Comparison of ENCODE assay signal across 20 mouse cellular contexts in the genomic region with DNA sequence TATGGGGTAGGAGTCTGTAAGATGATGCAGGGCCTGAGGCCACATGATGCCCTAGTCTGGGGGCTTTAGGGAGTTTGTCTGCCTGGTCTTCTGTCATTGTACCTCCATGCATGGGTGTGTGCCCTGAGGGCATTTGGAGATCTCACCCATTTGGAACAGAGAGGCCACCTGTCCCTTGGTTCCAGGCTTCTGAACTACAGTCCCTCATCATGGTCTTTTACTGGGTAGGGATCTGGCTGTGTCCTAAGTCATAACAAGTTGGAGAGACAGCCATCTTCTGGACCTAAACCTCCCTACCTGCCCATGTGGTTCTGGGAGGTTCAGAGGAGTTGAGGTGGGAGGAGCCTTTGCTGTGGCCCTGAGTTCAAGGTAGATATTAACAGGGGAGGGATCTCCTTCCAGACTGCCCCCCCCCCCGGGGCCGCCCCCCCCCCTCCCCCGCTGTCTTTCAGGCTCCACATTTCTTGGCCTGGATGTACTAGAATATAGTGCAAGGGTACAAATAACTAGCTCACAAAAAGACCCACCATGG. TPM values are rescaled to one million over a fixed set of nuclear protein-coding genes. Genes with fewer than 3 reads are reported as not detected.
A peak's percentile ranks its signal among the peaks of the same experiment; 100 is the strongest.
DNase-seq lines count a peak whose midpoint lies in the region; ATAC-seq and TF ChIP-seq lines count a peak whose summit lies in the region.
"Had no signal": no experiment of that assay in that cellular context is flagged by ENCODE, and none has a peak within 500 bp of the region (broad histone marks: within the 10 kb centered on the region; RNA-seq: fewer than 3 reads in every experiment).

No protein-coding gene starts in this region.

- peaks cover 15% of the 10 kb centered on the region; the same call in 1 of the 2 replicates for H3K27me3 ChIP-seq in kidney, postnatal 0 days (ENCODE audit: insufficient read depth, low read length)
- peaks cover 48% of the 10 kb centered on the region for H3K27me3 ChIP-seq in stomach, embryonic 15.5 days (replicated peaks)
- H3K27me3 ChIP-seq in hindbrain, embryonic 10.5 days (ENCODE audit: insufficient read depth, poor library complexity, severe bottlenecking): peaks cover 82% of the 10 kb centered on the region

- WGBS in kidney, postnatal 0 days: 72% methylated on average over 3 of the region's 3 CpGs
- WGBS in stomach, embryonic 15.5 days: 40% methylated on average over 3 of the region's 3 CpGs
- WGBS in hindbrain, embryonic 10.5 days: 40% methylated on average over 3 of the region's 3 CpGs

- no peak overlapping the region for H3K4me2 ChIP-seq in kidney, postnatal 0 days (ENCODE audit: low read length)
- H3K4me2 ChIP-seq in stomach, embryonic 15.5 days: no peak overlapping the region
- H3K4me2 ChIP-seq: heart, embryonic 15.5 days; midbrain, embryonic 15.5 days; neural tube, embryonic 15.5 days had no signal

- H3K27ac ChIP-seq in ES-E14 (ENCODE audit: insufficient read depth, low read depth, low read length, poor library complexity, severe bottlenecking): no peak overlapping the region
- H3K27ac ChIP-seq in kidney, postnatal 0 days: peak overlapping the region; percentile 73; the same call in 1 of the 2 replicates
- peak overlapping the region; percentile 40; the same call in 1 of the 2 replicates for H3K27ac ChIP-seq in stomach, embryonic 15.5 days
- H3K27ac ChIP-seq in hindbrain, embryonic 10.5 days: no peak overlapping the region
- H3K27ac ChIP-seq: embryonic facial prominence, embryonic 10.5 days; heart, adult 2 months; heart, embryonic 15.5 days; midbrain, embryonic 15.5 days; neural tube, embryonic 15.5 days had no signal

- H3K4me1 ChIP-seq in ES-E14 (ENCODE audit: control insufficient read depth in 2 of 2, insufficient read depth in 2 of 2, low read length in 2 of 2, poor library complexity in 1 of 2): peaks cover 4 to 26% of the 10 kb centered on the region in 2 experiments
- peaks cover 9% of the 10 kb centered on the region; the same call in 1 of the 2 replicates for H3K4me1 ChIP-seq in kidney, postnatal 0 days (replicated peaks; ENCODE audit: insufficient read depth, low read length)
- H3K4me1 ChIP-seq in stomach, embryonic 15.5 days: peaks cover 20% of the 10 kb centered on the region
- H3K4me1 ChIP-seq in hindbrain, embryonic 10.5 days (replicated peaks): peaks cover 29% of the 10 kb centered on the region

- H3K4me3 ChIP-seq in ES-E14 (ENCODE audit: insufficient read depth in 1 of 2, low read depth in 1 of 2, low read length in 2 of 2, poor library complexity in 1 of 2, severe bottlenecking in 1 of 2): no peak overlapping the region
- no peak overlapping the region for H3K4me3 ChIP-seq in kidney, postnatal 0 days (replicated peaks; ENCODE audit: low read depth, low read length)
- H3K4me3 ChIP-seq in stomach, embryonic 15.5 days (replicated peaks): no peak overlapping the region
- H3K4me3 ChIP-seq in hindbrain, embryonic 10.5 days: no peak overlapping the region
- H3K4me3 ChIP-seq: embryonic facial prominence, embryonic 10.5 days; heart, adult 2 months; heart, embryonic 15.5 days; midbrain, embryonic 15.5 days; neural tube, embryonic 15.5 days had no signal

- in situ Hi-C loops in ES-E14 (cut with MboI; ENCODE audit: low sequenced_read_pairs in 2 of 2, unreplicated experiment in 2 of 2): no loop called here

- H3K9me3 ChIP-seq in ES-E14 (ENCODE audit: control insufficient read depth, insufficient read depth, low read depth, low read length): no peaks in the 10 kb centered on the region
- no peaks in the 10 kb centered on the region for H3K9me3 ChIP-seq in kidney, postnatal 0 days (replicated peaks; ENCODE audit: low read length)
- H3K9me3 ChIP-seq in stomach, embryonic 15.5 days: no peaks in the 10 kb centered on the region
- no peaks in the 10 kb centered on the region for H3K9me3 ChIP-seq in hindbrain, embryonic 10.5 days
- H3K9me3 ChIP-seq: embryonic facial prominence, embryonic 10.5 days; heart, embryonic 15.5 days; midbrain, embryonic 15.5 days; neural tube, embryonic 15.5 days had no signal

- H3K36me3 ChIP-seq in ES-E14 (ENCODE audit: control insufficient read depth, insufficient read depth, low read length, poor library complexity, severe bottlenecking): peaks cover 39% of the 10 kb centered on the region
- no peaks in the 10 kb centered on the region for H3K36me3 ChIP-seq in kidney, postnatal 0 days (ENCODE audit: insufficient read depth, low read length)
- H3K36me3 ChIP-seq in stomach, embryonic 15.5 days: no peaks in the 10 kb centered on the region
- H3K36me3 ChIP-seq in hindbrain, embryonic 10.5 days: no peaks in the 10 kb centered on the region
- H3K36me3 ChIP-seq: embryonic facial prominence, embryonic 10.5 days; heart, embryonic 15.5 days; midbrain, embryonic 15.5 days; neural tube, embryonic 15.5 days had no signal

- peak overlapping the region; percentile 28; the same call in 1 of the 2 replicates for H3K9ac ChIP-seq in ES-E14 (ENCODE audit: insufficient read depth, low read depth, low read length, poor library complexity, severe bottlenecking)
- no peak overlapping the region for H3K9ac ChIP-seq in kidney, postnatal 0 days (ENCODE audit: low read depth, low read length)
- no peak overlapping the region for H3K9ac ChIP-seq in stomach, embryonic 15.5 days
- H3K9ac ChIP-seq: heart, embryonic 15.5 days; midbrain, embryonic 15.5 days; neural tube, embryonic 15.5 days had no signal

- ATAC-seq in kidney, postnatal 0 days (replicated peaks; ENCODE audit: low FRiP score, low read depth): peak; percentile 10; the same call in 1 of the 2 replicates
- ATAC-seq in stomach, embryonic 15.5 days (ENCODE audit: insufficient read depth, low FRiP score, low read depth): no peak
- ATAC-seq in monocyte, adult 5-6 weeks (replicated peaks; ENCODE audit: insufficient number of reproducible peaks, low FRiP score, low TSS enrichment, poor library complexity, severe bottlenecking): no peak
- ATAC-seq: hindbrain, embryonic 16.5 days; midbrain, embryonic 15.5 days had no signal

- DNase-seq in ES-E14 (ENCODE audit: low read depth, low spot score): no peak
- DNase-seq in kidney, adult 18-20 months: peak; percentile 71
- DNase-seq in kidney, postnatal 0 days (ENCODE audit: low spot score): no peak
- DNase-seq in hindbrain, embryonic 10.5 days (ENCODE audit: low spot score): no peak
- DNase-seq in gastrocnemius, adult 8-10 months (ENCODE audit: low spot score in 2 of 2): no peak
- DNase-seq: cerebellum, adult 8-10 months; gastrocnemius, postnatal 25 days; heart, adult 2 months; heart, postnatal 4 days; layer of hippocampus, postnatal 36 days; right cerebral cortex, postnatal 14 days; thymus, adult 18-20 months; thymus, postnatal 4 days had no signal

- TF ChIP-seq CTCF in kidney, postnatal 0 days (IDR thresholded peaks at IDR 0.05; ENCODE audit: low read depth): no peak

TF ChIP-seq in ES-E14, 5 proteins besides CTCF, POLR2A, EP300 and RAD21:
- TF ChIP-seq HCFC1 (IDR thresholded peaks at IDR 0.05; ENCODE audit: borderline replicate concordance, insufficient read depth, low read length) (no peak), MAFK (IDR thresholded peaks at IDR 0.05; ENCODE audit: insufficient read depth, low read depth, low read length) (no peak), ZC3H11A (IDR thresholded peaks at IDR 0.05; ENCODE audit: borderline replicate concordance, low read depth, low read length) (no peak), CHD2 (IDR thresholded peaks at IDR 0.05; ENCODE audit: low read depth, low read length) (no peak), ZNF384 (IDR thresholded peaks at IDR 0.05; ENCODE audit: low read depth, low read length) (no peak)

RNA-seq across cellular contexts. Expression of a gene that starts 2.9 kb away (rescaled TPM):
- total RNA-seq in ES-E14 (2012; rRNA removed): 22.3 and 28.5 TPM in 2 replicates
- polyA plus RNA-seq in kidney, postnatal 0 days (2015; fragmentation: Nextera tagmentation; extraction: Ambion mirVana): 13.0 and 14.0 TPM in 2 replicates
- polyA plus RNA-seq in stomach, embryonic 15.5 days (2015; fragmentation: Nextera tagmentation; extraction: Ambion mirVana): 6.6 and 7.2 TPM in 2 replicates
- polyA plus RNA-seq in hindbrain, embryonic 10.5 days (2016; fragmentation: Nextera tagmentation; extraction: Ambion mirVana): 1.8 and 1.9 TPM in 2 replicates
- 7.4 to 10.9 TPM (median 8.5 TPM) in 3 replicates for total RNA-seq in monocyte, adult 5-6 weeks (2017)
- 1 to 10 TPM; 2.6 to 4.1 (median 3.4) TPM for total RNA-seq in gastrocnemius, adult 8-10 months (2022)

RNA-seq across cellular contexts. Expression of a gene that starts 7.3 kb away (rescaled TPM):
- 154 and 156 TPM in 2 replicates for total RNA-seq in ES-E14 (2012; rRNA removed)
- 175 and 192 TPM in 2 replicates for polyA plus RNA-seq in kidney, postnatal 0 days (2015; fragmentation: Nextera tagmentation; extraction: Ambion mirVana)
- polyA plus RNA-seq in stomach, embryonic 15.5 days (2015; fragmentation: Nextera tagmentation; extraction: Ambion mirVana): 199 and 208 TPM in 2 replicates
- 301 and 318 TPM in 2 replicates for polyA plus RNA-seq in hindbrain, embryonic 10.5 days (2016; fragmentation: Nextera tagmentation; extraction: Ambion mirVana)
- 13.0 to 19.6 TPM (median 13.9 TPM) in 3 replicates for total RNA-seq in monocyte, adult 5-6 weeks (2017)
- total RNA-seq in gastrocnemius, adult 8-10 months (2022): 10 to 100 TPM; 62.7 to 72.1 (median 67.6) TPM

RNA-seq across cellular contexts. Expression of a gene that starts 20.6 kb away (rescaled TPM):
- 96.4 and 133 TPM in 2 replicates for total RNA-seq in ES-E14 (2012; rRNA removed)
- 56.1 and 57.6 TPM in 2 replicates for polyA plus RNA-seq in kidney, postnatal 0 days (2015; fragmentation: Nextera tagmentation; extraction: Ambion mirVana)
- 86.2 and 88.8 TPM in 2 replicates for polyA plus RNA-seq in stomach, embryonic 15.5 days (2015; fragmentation: Nextera tagmentation; extraction: Ambion mirVana)
- polyA plus RNA-seq in hindbrain, embryonic 10.5 days (2016; fragmentation: Nextera tagmentation; extraction: Ambion mirVana): 95.9 and 109 TPM in 2 replicates
- 1.1 TPM in 1 of 3 replicates, not detected in the others for total RNA-seq in monocyte, adult 5-6 weeks (2017)
- 1 to 10 TPM; 1.9 to 4.0 (median 2.8) TPM for total RNA-seq in gastrocnemius, adult 8-10 months (2022)

RNA-seq across cellular contexts. Expression of a gene that starts 22.5 kb away (rescaled TPM):
- total RNA-seq in ES-E14 (2012; rRNA removed): 33.6 and 38.9 TPM in 2 replicates
- polyA plus RNA-seq in kidney, postnatal 0 days (2015; fragmentation: Nextera tagmentation; extraction: Ambion mirVana): 11.1 and 19.4 TPM in 2 replicates
- 18.3 and 20.5 TPM in 2 replicates for polyA plus RNA-seq in stomach, embryonic 15.5 days (2015; fragmentation: Nextera tagmentation; extraction: Ambion mirVana)
- 9.1 and 9.4 TPM in 2 replicates for polyA plus RNA-seq in hindbrain, embryonic 10.5 days (2016; fragmentation: Nextera tagmentation; extraction: Ambion mirVana)
- total RNA-seq in monocyte, adult 5-6 weeks (2017): 163 to 305 TPM (median 248 TPM) in 3 replicates
- total RNA-seq in gastrocnemius, adult 8-10 months (2022): 10 to 100 TPM; 15.4 to 19.8 (median 17.7) TPM

RNA-seq across cellular contexts. Expression of a gene that starts 25.9 kb away (rescaled TPM):
- total RNA-seq in ES-E14 (2012; rRNA removed): 12.6 and 15.2 TPM in 2 replicates
- 44.8 and 47.3 TPM in 2 replicates for polyA plus RNA-seq in kidney, postnatal 0 days (2015; fragmentation: Nextera tagmentation; extraction: Ambion mirVana)
- polyA plus RNA-seq in stomach, embryonic 15.5 days (2015; fragmentation: Nextera tagmentation; extraction: Ambion mirVana): 39.3 and 42.0 TPM in 2 replicates
- polyA plus RNA-seq in hindbrain, embryonic 10.5 days (2016; fragmentation: Nextera tagmentation; extraction: Ambion mirVana): 30.2 and 30.7 TPM in 2 replicates
- total RNA-seq in monocyte, adult 5-6 weeks (2017): 7.7 to 13.9 TPM (median 12.5 TPM) in 3 replicates
- 1 to 10 TPM; 2.8 to 4.2 (median 2.8) TPM for total RNA-seq in gastrocnemius, adult 8-10 months (2022)

Comparison
In these comparisons a context has a peak if more than half of its experiments do, and no peak if none do; other contexts are left out.
1. H3K27ac ChIP-seq: peak in kidney, postnatal 0 days (single experiment) and stomach, embryonic 15.5 days (single experiment); none in ES-E14 (single experiment) and hindbrain, embryonic 10.5 days (single experiment).
2. RNA of a gene that starts 20.6 kb away (total RNA-seq): 96.4 to 133 TPM in ES-E14; 1.9 to 4.0 TPM in gastrocnemius, adult 8-10 months and 1.1 TPM in monocyte, adult 5-6 weeks; every median in the first group is over 10 times any median in the second.